Mouse (Mus musculus) CH12.LX (cell line): ENCODE results near the gene Mfsd5. TPM values are rescaled to one million over a fixed set of nuclear protein-coding genes. Genes with fewer than 3 reads are reported as not detected.

Source experiments
- DNase-seq: peaks from one replicate; pipeline ENCODE4 v3.0.0-alpha.2; 2013; ENCODE audit errors: extremely low read depth
- H3K27ac ChIP-seq: 2 replicates; pipeline ENCODE4 v1.5.1; 2012; ENCODE audit warnings: low read depth, mild to moderate bottlenecking, control low read depth, moderate library complexity; ENCODE audit not compliant: insufficient read depth
- H3K27me3 ChIP-seq: replicated peaks from 2 replicates; pipeline ENCODE3; 2012; ENCODE audit warnings: inconsistent platforms
- H3K36me3 ChIP-seq, 2 experiments: replicated peaks in 1 of 2; 2 replicates each; pipeline versions ENCODE3 to v1.6.1; 2012; ENCODE audit warnings: inconsistent platforms in 1 of 2, low read length in 1 of 2, mild to moderate bottlenecking in 1 of 2, mixed read lengths in 1 of 2, moderate library complexity in 1 of 2; ENCODE audit not compliant: control insufficient read depth in 1 of 2, insufficient read depth in 1 of 2
- H3K4me1 ChIP-seq, 2 experiments: 2 replicates each; pipeline ENCODE4 v1.6.1; 2012; ENCODE audit warnings: inconsistent platforms in 1 of 2, moderate library complexity in 1 of 2; ENCODE audit not compliant: insufficient read depth in 2 of 2, control insufficient read depth in 1 of 2
- H3K4me2 ChIP-seq: 2 replicates; pipeline ENCODE4 v1.6.1; 2012; ENCODE audit warnings: low read depth, mild to moderate bottlenecking, control low read depth; ENCODE audit not compliant: poor library complexity, insufficient read depth, severe bottlenecking
- H3K4me3 ChIP-seq, 3 experiments: fragments of 150-350 bp in 1 of 3; sonication (generic) in 1 of 3; replicated peaks in 1 of 3; 2 replicates each; pipeline versions ENCODE3 to v1.5.1; 2011 to 2012; ENCODE audit warnings: low read depth in 2 of 3, low read length in 2 of 3, mild to moderate bottlenecking in 2 of 3, moderate library complexity in 2 of 3, control low read depth in 1 of 3, improper control_type of control experiment in 1 of 3, inconsistent platforms in 1 of 3, mixed read lengths in 1 of 3; ENCODE audit not compliant: poor library complexity in 1 of 3
- H3K79me2 ChIP-seq: replicated peaks from 2 replicates; pipeline ENCODE4 v1.6.1; 2012; ENCODE audit warnings: mild to moderate bottlenecking, moderate library complexity; ENCODE audit not compliant: control insufficient read depth, poor library complexity, insufficient read depth, severe bottlenecking; ENCODE audit errors: extremely low read depth
- H3K9ac ChIP-seq: 2 replicates; pipeline ENCODE4 v1.6.1; 2012; ENCODE audit warnings: low read depth, mild to moderate bottlenecking, control low read depth, moderate library complexity; ENCODE audit not compliant: insufficient read depth
- H3K9me3 ChIP-seq: replicated peaks from 2 replicates; pipeline ENCODE3; 2012; ENCODE audit warnings: low read length, inconsistent platforms, mixed read lengths
- CHD2 ChIP-seq: IDR thresholded peaks from 2 replicates; pipeline ENCODE4 v1.6.1; 2011; ENCODE audit warnings: low read length, improper control_type of control experiment
- CTCF ChIP-seq, 2 experiments: IDR thresholded peaks in 1 of 2; conservative IDR thresholded peaks in 1 of 2; 2 replicates each; pipeline ENCODE4 v1.5.1; 2011 to 2012; ENCODE audit warnings: low read depth in 2 of 2, low read length in 2 of 2, improper control_type of control experiment in 1 of 2, inconsistent platforms in 1 of 2, mild to moderate bottlenecking in 1 of 2, moderate library complexity in 1 of 2
- E2F4 ChIP-seq: IDR thresholded peaks from 2 replicates; pipeline ENCODE4 v1.6.1; 2011; ENCODE audit warnings: low read depth, low read length, improper control_type of control experiment; ENCODE audit not compliant: insufficient replicate concordance
- ELF1 ChIP-seq: IDR thresholded peaks from 2 replicates; pipeline ENCODE4 v1.6.1; 2014; ENCODE audit warnings: low read depth, mild to moderate bottlenecking, inconsistent platforms, low read length, improper control_type of control experiment
- ETS1 ChIP-seq: conservative IDR thresholded peaks from 2 replicates; pipeline ENCODE4 v1.6.1; 2012; ENCODE audit warnings: low read depth, mild to moderate bottlenecking, inconsistent platforms, low read length, improper control_type of control experiment, moderate library complexity
- HCFC1 ChIP-seq: IDR thresholded peaks from 2 replicates; pipeline ENCODE4 v1.6.1; 2012; ENCODE audit warnings: low read depth, mild to moderate bottlenecking, inconsistent platforms, low read length, improper control_type of control experiment
- IRF4 ChIP-seq: IDR thresholded peaks from 2 replicates; pipeline ENCODE4 v1.6.1; 2014; ENCODE audit warnings: low read depth, mild to moderate bottlenecking, inconsistent platforms, low read length, improper control_type of control experiment
- JUND ChIP-seq: conservative IDR thresholded peaks from 2 replicates; pipeline ENCODE4 v1.6.1; 2011; ENCODE audit warnings: low read depth, low read length, improper control_type of control experiment
- KAT2A ChIP-seq: IDR thresholded peaks from 2 replicates; pipeline ENCODE4 v1.6.1; 2012; ENCODE audit warnings: low read length, improper control_type of control experiment, inconsistent platforms; ENCODE audit not compliant: insufficient replicate concordance
- MAFK ChIP-seq: IDR thresholded peaks from 2 replicates; pipeline ENCODE4 v1.6.1; 2011; ENCODE audit warnings: low read length, improper control_type of control experiment; ENCODE audit not compliant: insufficient replicate concordance
- MXI1 ChIP-seq: IDR thresholded peaks from 2 replicates; pipeline ENCODE4 v1.6.1; 2011; ENCODE audit warnings: mild to moderate bottlenecking, low read depth, low read length, improper control_type of control experiment
- MYC ChIP-seq: IDR thresholded peaks from 2 replicates; pipeline ENCODE4 v1.6.1; 2011; ENCODE audit warnings: low read depth, mild to moderate bottlenecking, improper control_type of control experiment, low read length
- NELFE ChIP-seq: IDR thresholded peaks from 2 replicates; pipeline ENCODE4 v1.6.1; 2011; ENCODE audit warnings: low read depth, low read length, improper control_type of control experiment
- NRF1 ChIP-seq: IDR thresholded peaks from 2 replicates; pipeline ENCODE4 v1.6.1; 2014; ENCODE audit warnings: low read depth, mild to moderate bottlenecking, inconsistent platforms, low read length, improper control_type of control experiment, moderate library complexity
- POLR2AphosphoS2 ChIP-seq: IDR thresholded peaks from 2 replicates; pipeline ENCODE4 v1.6.1; 2011; ENCODE audit warnings: low read depth, low read length, improper control_type of control experiment
- RAD21 ChIP-seq: IDR thresholded peaks from 2 replicates; pipeline ENCODE4 v1.6.1; 2011; ENCODE audit warnings: low read depth, mild to moderate bottlenecking, low read length, improper control_type of control experiment, moderate library complexity
- SIN3A ChIP-seq: IDR thresholded peaks from 2 replicates; pipeline ENCODE4 v1.6.1; 2012; ENCODE audit warnings: low read length, improper control_type of control experiment, inconsistent platforms
- SMC3 ChIP-seq: IDR thresholded peaks from 2 replicates; pipeline ENCODE4 v1.6.1; 2011; ENCODE audit warnings: low read depth, low read length, improper control_type of control experiment
- TBP ChIP-seq: conservative IDR thresholded peaks from 2 replicates; pipeline ENCODE4 v1.6.1; 2011; ENCODE audit warnings: low read depth, low read length, improper control_type of control experiment
- TCF12 ChIP-seq: IDR thresholded peaks from 2 replicates; pipeline ENCODE4 v1.6.1; 2014; ENCODE audit warnings: low read depth, mild to moderate bottlenecking, inconsistent platforms, low read length, improper control_type of control experiment
- UBTF ChIP-seq: IDR thresholded peaks from 2 replicates; pipeline ENCODE4 v1.6.1; 2012; ENCODE audit warnings: low read depth, mild to moderate bottlenecking, inconsistent platforms, low read length, improper control_type of control experiment, moderate library complexity
- USF1 ChIP-seq: IDR thresholded peaks from 2 replicates; pipeline ENCODE4 v1.6.1; 2014; ENCODE audit warnings: low read depth, mild to moderate bottlenecking, inconsistent platforms, low read length, improper control_type of control experiment
- USF2 ChIP-seq: conservative IDR thresholded peaks from 2 replicates; pipeline ENCODE4 v1.6.1; 2011; ENCODE audit warnings: low read depth, low read length, improper control_type of control experiment
- ZMIZ1 ChIP-seq: IDR thresholded peaks from 2 replicates; pipeline ENCODE4 v1.6.1; 2012; ENCODE audit warnings: low read depth, mild to moderate bottlenecking, inconsistent platforms, low read length, improper control_type of control experiment
- dilution Hi-C: fragments of 300-500 bp; cut with MboI; formaldehyde crosslinking; loops from 2 replicates; pipeline ENCODE4 v1.14.3; 2020; ENCODE audit warnings: low sequenced_read_pairs; ENCODE audit not compliant: extremely low pct_unique_long_range_greater_than_20kb, extremely low pct_ligation_motif_present
- in situ Hi-C: fragments of 300-500 bp; cut with MboI; formaldehyde crosslinking; loops from 3 replicates; pipeline ENCODE4 v1.14.3; 2019; ENCODE audit warnings: low sequenced_read_pairs, low pct_ligation_motif_present, low pct_unique_long_range_greater_than_20kb, mixed read lengths
- polyA plus RNA-seq: library from polyadenylated mRNA; unstranded; fragments of >175 nt; gene quantifications from 2 replicates; pipeline ENCODE4 v1.2.1, GENCODE M21; 2012; ENCODE audit warnings: low read depth; ENCODE audit not compliant: insufficient read length
- total RNA-seq, 2 experiments: library from RNA; depleted of rRNA; stranded (reverse); fragments of 300-350 nt in 1 of 2; fragments of >200 nt in 1 of 2; gene quantifications; 2 replicates each; pipeline ENCODE4 v1.2.3; 2012 to 2014

Gene Mfsd5
- total and polyA plus RNA-seq, 3 experiments: 31.1 to 90.6 (median 51.8) TPM

DNA sequence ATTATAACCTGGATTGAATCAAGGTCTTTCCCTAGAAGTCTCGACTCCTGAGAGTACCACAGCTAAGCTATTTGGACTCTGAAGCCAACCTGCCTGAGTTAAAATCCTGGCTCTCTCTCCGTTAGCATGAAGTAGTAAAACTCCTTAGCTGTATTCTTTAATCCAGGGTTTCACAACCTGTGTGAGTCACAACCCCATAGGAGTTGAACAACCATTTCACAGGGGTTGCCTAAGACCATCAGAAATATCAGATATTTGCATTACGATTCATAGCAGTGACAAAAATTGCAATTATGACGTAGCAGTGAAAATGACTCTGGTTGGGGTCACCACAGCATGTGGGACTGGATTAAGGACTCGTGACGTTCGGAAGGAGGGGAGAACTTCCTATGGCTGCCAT, 46.5 kb upstream of the Mfsd5 start:
- no peaks in the 10 kb centered on the region for H3K9me3 ChIP-seq
- H3K79me2 ChIP-seq: no peaks in the 10 kb centered on the region
- no peak for TF ChIP-seq E2F4
- no peak for TF ChIP-seq NELFE
- TF ChIP-seq MYC: no peak
- TF ChIP-seq NRF1: no peak
- no peak for TF ChIP-seq JUND
- no peak for TF ChIP-seq TCF12
- TF ChIP-seq, all 38 proteins: peak for 0
- DNase-seq: no peak
- H3K27ac ChIP-seq: no peak overlapping the region
- dilution Hi-C loops: no loop called here
- H3K4me3 ChIP-seq: no peak overlapping the region
- H3K4me1 ChIP-seq: peaks cover 36 to 60% of the 10 kb centered on the region in 2 experiments
- no peaks in the 10 kb centered on the region for H3K36me3 ChIP-seq
- H3K4me2 ChIP-seq: no peak overlapping the region
- no peak overlapping the region for H3K9ac ChIP-seq
- in situ Hi-C loops: no loop called here
- H3K27me3 ChIP-seq: no peaks in the 10 kb centered on the region

DNA sequence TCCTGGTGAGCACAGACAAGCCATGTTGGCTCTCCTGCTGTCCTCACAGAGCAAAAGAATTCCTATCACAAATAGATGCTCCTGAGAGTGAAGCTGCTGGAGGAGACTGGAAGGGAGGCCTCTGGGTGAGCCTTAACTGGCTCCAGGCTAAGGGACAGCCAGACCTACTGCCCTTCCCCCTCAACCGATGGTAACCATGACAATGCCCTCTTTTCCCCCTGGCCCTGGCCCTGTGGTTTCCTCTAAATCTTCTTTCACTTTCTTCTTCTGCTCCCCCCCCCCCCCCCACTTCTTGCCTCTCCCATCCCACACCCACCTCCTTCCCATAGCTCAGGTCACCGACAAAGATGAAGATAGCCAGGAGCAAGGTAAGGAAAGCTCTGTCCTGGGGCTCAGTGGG, 45.4 kb upstream of the Mfsd5 start:
- TF ChIP-seq IRF4: 0 out of 2 replicates have a peak, but pooled peaks have one; percentile 11
- TF ChIP-seq E2F4: no peak
- TF ChIP-seq NELFE: no peak
- no peak for TF ChIP-seq SMC3
- TF ChIP-seq ETS1: peak; percentile 20; the same call in 1 of the 2 replicates
- no peak; the same call in 1 of the 2 replicates for TF ChIP-seq MXI1
- peak; percentile 73 for TF ChIP-seq CHD2
- TF ChIP-seq TCF12: 0 out of 2 replicates have a peak, but pooled peaks have one; percentile 49
- Histone ChIP-seq H3K9me3 (no peaks in the 10 kb centered on the region), H3K9ac (peak overlapping the region; percentile 55; the same call in 1 of the 2 replicates), H3K79me2 (no peaks in the 10 kb centered on the region), H3K36me3 (no peaks in the 10 kb centered on the region), H3K4me2 (peak overlapping the region; percentile 52), H3K27me3 (no peaks in the 10 kb centered on the region), H3K4me3 (peak overlapping the region; percentile 25 to 41 (median 34)), H3K27ac (peak overlapping the region; percentile 64), H3K4me1 (peaks cover 38 to 65% of the 10 kb centered on the region in 2 experiments)
- in situ Hi-C loops (no loop called here), dilution Hi-C loops (no loop called here)
- DNase-seq: peak; percentile 65

- H3K36me3 ChIP-seq: no peaks in the 10 kb centered on the region
- peak; percentile 43 for DNase-seq
- H3K27me3 ChIP-seq: peaks cover 6% of the 10 kb centered on the region
- dilution Hi-C loops (no loop called here), in situ Hi-C loops (loop anchor here (5.0 kb wide), 2 partner anchors 52 to 82 kb away; no protein-coding TSS in a partner anchor)
- peaks cover 41 to 69% of the 10 kb centered on the region in 2 experiments for H3K4me1 ChIP-seq
- H3K9me3 ChIP-seq: no peaks in the 10 kb centered on the region
- peak overlapping the region; percentile 55 for H3K9ac ChIP-seq
- H3K4me3 ChIP-seq: peak overlapping the region; percentile 34 to 43 (median 41)
- no peak overlapping the region; the same call in 1 of the 2 replicates for H3K27ac ChIP-seq
- H3K79me2 ChIP-seq: no peaks in the 10 kb centered on the region
- peak overlapping the region; percentile 52 for H3K4me2 ChIP-seq
- no peak for TF ChIP-seq MAFK
- TF ChIP-seq RAD21: no peak
- TF ChIP-seq UBTF: peak; percentile 43; the same call in 1 of the 2 replicates
- 0 out of 4 replicates have a peak, but pooled peaks of 1 of the 2 experiments have one; percentile 2 for TF ChIP-seq CTCF (conservative IDR thresholded peaks at IDR 0.05 in 1 of 2, IDR thresholded peaks at IDR 0.05 in 1 of 2; ENCODE audit: low read depth in 2 of 2, low read length in 2 of 2)
- TF ChIP-seq ELF1: no peak; the same call in 1 of the 2 replicates
- TF ChIP-seq KAT2A: no peak
- no peak for TF ChIP-seq TBP
- TF ChIP-seq USF1: no peak
- no peak for TF ChIP-seq E2F4
- no peak for TF ChIP-seq ZMIZ1
- TF ChIP-seq HCFC1: peak; percentile 24; the same call in 1 of the 2 replicates
- TF ChIP-seq USF2: no peak
- TF ChIP-seq POLR2AphosphoS2: no peak
- TF ChIP-seq SIN3A: no peak
- no peak for TF ChIP-seq CHD2
- TF ChIP-seq NELFE: no peak
- no peak for TF ChIP-seq MXI1
These were observed 43.8 kb upstream of the Mfsd5 start for GRCm38 (mm10) chr15:102235371-102236027.
